Mouse (Mus musculus) lung, postnatal 0 days (tissue): ENCODE measurements at regions not wholly inside any gene's neighbourhood (a gene's known extent, or its start where the extent isn't known, plus 50 kb on each side); places are given as distances from the start of the nearest gene placed in this dataset.
A peak's percentile ranks its signal among the peaks of the same experiment; 100 is the strongest.

Experiments used
- CTCF ChIP-seq: IDR thresholded peaks from 2 replicates; pipeline ENCODE4 v1.5.1; 2016; ENCODE audit warnings: antibody characterized with exemption, mild to moderate bottlenecking
- EP300 ChIP-seq: IDR thresholded peaks from 2 replicates; pipeline ENCODE4 v1.6.1; 2016; ENCODE audit warnings: antibody characterized with exemption, mild to moderate bottlenecking, control low read depth

DNA sequence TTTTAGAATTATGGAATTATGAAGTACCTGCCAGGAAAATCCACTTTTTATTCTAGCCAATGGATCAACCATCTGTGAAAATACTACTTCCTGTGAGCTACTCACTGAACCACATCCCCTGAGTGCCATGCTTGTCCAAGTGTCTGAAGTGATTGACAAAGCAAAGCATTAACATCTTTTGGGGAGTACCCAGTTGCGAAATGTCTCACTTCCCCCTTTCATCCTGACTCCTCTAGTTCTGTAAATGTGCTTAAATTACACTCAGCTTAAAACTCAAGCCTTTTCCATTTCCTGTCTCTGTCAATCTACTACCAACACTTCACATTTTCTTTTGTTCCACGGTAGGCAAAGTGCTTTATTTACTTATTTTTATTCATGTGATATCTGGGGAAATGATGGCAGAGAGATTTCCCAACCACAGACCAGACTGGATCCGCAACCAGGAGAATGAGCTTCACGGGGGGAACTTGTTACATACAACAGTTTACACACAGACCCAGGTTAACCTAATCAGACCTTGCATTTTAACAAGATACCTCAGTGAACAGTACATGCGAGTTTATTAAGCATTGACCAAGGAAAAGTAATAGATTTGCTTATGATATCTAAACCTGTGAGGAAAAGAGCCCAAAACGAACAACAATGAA, 726.1 kb upstream of the Cited2 start:
- no peak for TF ChIP-seq CTCF
- TF ChIP-seq EP300 = peak; percentile 68
